Mouse (Mus musculus) kidney, adult 11 months (tissue): ENCODE measurements at regions not wholly inside any gene's neighbourhood (a gene's known extent, or its start where the extent isn't known, plus 50 kb on each side); places are given as distances from the start of the nearest gene placed in this dataset.

Experiments
- DNase-seq: peaks from one replicate; pipeline ENCODE4 v3.0.0; 2022

- no peak for DNase-seq
Observed at GRCm38 (mm10) chr11:111450811-111451494, 385.0 kb downstream of the Kcnj2 start.

GRCm38 (mm10) chr11:111460046-111460445 is 394.1 kb downstream of the Kcnj2 start:
- DNase-seq: no peak

GRCm38 (mm10) chr11:111484981-111485380 is 419.0 kb downstream of the Kcnj2 start:
- no peak for DNase-seq

GRCm38 (mm10) chr11:111512471-111512870 is 446.5 kb downstream of the Kcnj2 start:
- DNase-seq: no peak

- DNase-seq: no peak
Observed at GRCm38 (mm10) chr11:111522716-111523115, 456.8 kb downstream of the Kcnj2 start.

GRCm38 (mm10) chr11:111523465-111523864 is 457.5 kb downstream of the Kcnj2 start:
- peak; percentile 4 for DNase-seq

- no peak for DNase-seq
Observed at GRCm38 (mm10) chr11:111526010-111526742, 460.2 kb downstream of the Kcnj2 start.

GRCm38 (mm10) chr11:111529591-111529990 is 463.6 kb downstream of the Kcnj2 start:
- no peak for DNase-seq

- no peak for DNase-seq
Observed at GRCm38 (mm10) chr11:111530912-111531311, 464.9 kb downstream of the Kcnj2 start.

GRCm38 (mm10) chr11:111532457-111532856 is 466.5 kb downstream of the Kcnj2 start:
- DNase-seq: no peak

GRCm38 (mm10) chr11:111536040-111536836 is 470.3 kb downstream of the Kcnj2 start:
- no peak for DNase-seq

- DNase-seq: peak; percentile 11
Observed at GRCm38 (mm10) chr11:111537654-111538053, 471.7 kb downstream of the Kcnj2 start.

GRCm38 (mm10) chr11:111539960-111540359 is 474.0 kb downstream of the Kcnj2 start:
- DNase-seq: no peak

- DNase-seq: no peak
Observed at GRCm38 (mm10) chr11:111545291-111545690, 479.3 kb downstream of the Kcnj2 start.

- no peak for DNase-seq
Observed at GRCm38 (mm10) chr11:111555131-111555530, 489.2 kb downstream of the Kcnj2 start.

- DNase-seq: no peak
Observed at GRCm38 (mm10) chr11:111555615-111556014, 489.7 kb downstream of the Kcnj2 start.

GRCm38 (mm10) chr11:111558302-111559140 is 492.6 kb downstream of the Kcnj2 start:
- no peak for DNase-seq

- no peak for DNase-seq
Observed at GRCm38 (mm10) chr11:111563171-111563570, 497.2 kb downstream of the Kcnj2 start.

- DNase-seq: no peak
Observed at GRCm38 (mm10) chr11:111568041-111568440, 502.1 kb downstream of the Kcnj2 start.

- no peak for DNase-seq
Observed at GRCm38 (mm10) chr11:111568876-111569275, 502.9 kb downstream of the Kcnj2 start.

GRCm38 (mm10) chr11:111577883-111578282 is 511.9 kb downstream of the Kcnj2 start:
- no peak for DNase-seq

GRCm38 (mm10) chr11:111582980-111583379 is 517.0 kb downstream of the Kcnj2 start:
- DNase-seq: no peak

GRCm38 (mm10) chr11:111583606-111584005 is 517.6 kb downstream of the Kcnj2 start:
- DNase-seq: no peak
